Mouse (Mus musculus): ENCODE data around the gene Ctnnbl1. TPM values are rescaled to one million over a fixed set of nuclear protein-coding genes. Genes with fewer than 3 reads are reported as not detected.

Gene Ctnnbl1
- polyA plus RNA-seq, 1 experiment from 2014 or later, result 55.4 TPM

DNA sequence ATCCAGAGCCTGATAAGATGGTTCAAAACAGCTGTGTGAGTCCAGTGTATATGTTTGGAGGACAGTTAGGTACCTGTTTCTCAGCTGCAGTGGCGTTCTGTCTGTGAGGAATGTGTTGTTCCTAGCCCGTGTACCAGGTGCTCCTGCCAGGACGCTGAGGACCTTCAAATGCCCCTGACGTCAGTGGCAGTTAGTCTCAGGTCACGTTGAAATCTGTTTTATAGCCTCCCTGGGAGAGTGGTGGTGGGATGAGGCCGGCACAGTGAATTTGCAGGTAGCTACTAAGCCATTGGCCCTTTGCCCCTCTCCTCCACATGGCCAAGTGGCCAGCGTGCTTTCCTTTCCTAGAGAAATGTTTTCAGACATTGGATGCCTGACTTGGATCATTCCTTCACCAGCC, 18.6 kb downstream of the Ctnnbl1 start:
- no peaks in the 10 kb centered on the region for H3K36me3 ChIP-seq (ENCODE audit: control insufficient read depth, insufficient read depth, low read length)
- H3K27ac ChIP-seq (ENCODE audit: low read length), result no peak overlapping the region
- no peak overlapping the region for H3K9ac ChIP-seq (replicated peaks; ENCODE audit: low read depth, low read length)
- H3K4me2 ChIP-seq (replicated peaks; ENCODE audit: low read depth, low read length), result no peak overlapping the region
- no peaks in the 10 kb centered on the region for H3K27me3 ChIP-seq (ENCODE audit: control insufficient read depth, insufficient read depth, low read length)
- peaks cover 5% of the 10 kb centered on the region; the same call in 1 of the 2 replicates for H3K4me1 ChIP-seq (ENCODE audit: control insufficient read depth, insufficient read depth, low read length)
- no peak for ATAC-seq (ENCODE audit: insufficient number of reproducible peaks, insufficient read depth, low FRiP score, low read depth)
- no peak overlapping the region for H3K4me3 ChIP-seq (ENCODE audit: low read depth, low read length)
- H3K9me3 ChIP-seq (ENCODE audit: control insufficient read depth, low read depth, low read length), result no peaks in the 10 kb centered on the region
- 74% methylated on average over 7 of the region's 7 CpGs for WGBS

DNA sequence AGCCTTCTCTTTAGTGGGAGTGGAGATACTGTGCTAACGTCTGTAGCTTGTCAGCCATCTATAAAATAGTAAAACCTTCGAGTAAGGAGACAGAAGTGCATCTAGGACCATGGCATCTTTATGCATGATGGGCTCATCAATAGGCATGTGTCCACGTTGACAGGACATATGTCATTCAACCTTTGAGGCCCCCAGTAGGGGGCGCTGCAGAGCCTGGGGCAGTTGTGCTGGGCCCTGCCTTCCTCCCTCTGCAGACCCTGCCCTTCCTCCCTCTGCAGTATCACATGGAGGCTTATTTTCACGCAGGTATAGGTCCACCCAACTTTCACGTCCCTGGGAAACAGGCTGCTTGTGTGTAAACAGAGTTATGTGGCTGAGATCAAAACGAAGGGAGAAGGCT, 19.0 kb downstream of the Ctnnbl1 start:
- Histone ChIP-seq H3K9me3 (ENCODE audit: control insufficient read depth, low read depth, low read length) (no peaks in the 10 kb centered on the region), H3K27ac (ENCODE audit: low read length) (no peak overlapping the region)
- WGBS, result 82% methylated on average over 7 of the region's 7 CpGs

GRCm38 (mm10) chr2:157758395-157758794, 21.2 kb downstream of the Ctnnbl1 start:
- H3K4me1 ChIP-seq (ENCODE audit: control insufficient read depth, insufficient read depth, low read length), result no peaks in the 10 kb centered on the region

More for the DNA sequence above, 19.0 kb downstream of the Ctnnbl1 start:
- H3K9ac ChIP-seq (replicated peaks; ENCODE audit: low read depth, low read length), result no peak overlapping the region
- no peak overlapping the region for H3K4me2 ChIP-seq (replicated peaks; ENCODE audit: low read depth, low read length)
- no peak overlapping the region for H3K4me3 ChIP-seq (ENCODE audit: low read depth, low read length)
- ATAC-seq (ENCODE audit: insufficient number of reproducible peaks, insufficient read depth, low FRiP score, low read depth), result no peak
- H3K4me1 ChIP-seq (ENCODE audit: control insufficient read depth, insufficient read depth, low read length), result peaks cover under 1% of the 10 kb centered on the region; the same call in 1 of the 2 replicates
- H3K27me3 ChIP-seq (ENCODE audit: control insufficient read depth, insufficient read depth, low read length), result no peaks in the 10 kb centered on the region
- no peaks in the 10 kb centered on the region for H3K36me3 ChIP-seq (ENCODE audit: control insufficient read depth, insufficient read depth, low read length)

DNA sequence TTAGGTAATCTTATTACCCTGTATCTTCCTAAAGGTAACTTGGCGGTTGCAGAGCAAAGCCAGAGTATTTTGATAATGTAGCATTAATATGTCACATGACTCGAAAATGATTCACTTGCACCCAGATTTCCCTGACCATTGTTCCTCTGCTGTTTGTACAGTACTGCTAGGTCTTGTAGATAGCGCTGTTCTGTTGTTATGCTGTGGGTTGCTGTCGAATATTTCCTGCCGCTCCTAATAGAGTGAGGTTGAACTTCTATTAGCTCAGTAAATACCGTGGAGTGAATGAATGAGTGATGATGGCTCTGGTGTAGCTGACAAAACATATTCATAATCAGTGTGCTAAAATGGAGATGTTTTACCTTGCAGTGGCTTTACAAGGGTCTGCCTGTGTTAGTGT, 22.5 kb downstream of the Ctnnbl1 start:
- no peaks in the 10 kb centered on the region for H3K4me1 ChIP-seq (ENCODE audit: control insufficient read depth, insufficient read depth, low read length)
- ATAC-seq (ENCODE audit: insufficient number of reproducible peaks, insufficient read depth, low FRiP score, low read depth), result no peak
- H3K4me2 ChIP-seq (replicated peaks; ENCODE audit: low read depth, low read length), result no peak overlapping the region
- no peaks in the 10 kb centered on the region for H3K36me3 ChIP-seq (ENCODE audit: control insufficient read depth, insufficient read depth, low read length)
- no peak overlapping the region for H3K27ac ChIP-seq (ENCODE audit: low read length)
- H3K9me3 ChIP-seq (ENCODE audit: control insufficient read depth, low read depth, low read length), result no peaks in the 10 kb centered on the region
- 68% methylated on average over 6 of the region's 6 CpGs for WGBS
- no peaks in the 10 kb centered on the region for H3K27me3 ChIP-seq (ENCODE audit: control insufficient read depth, insufficient read depth, low read length)
- H3K9ac ChIP-seq (replicated peaks; ENCODE audit: low read depth, low read length), result no peak overlapping the region
- no peak overlapping the region for H3K4me3 ChIP-seq (ENCODE audit: low read depth, low read length)

More at GRCm38 (mm10) chr2:157758395-157758794, 21.2 kb downstream of the Ctnnbl1 start:
- H3K27ac ChIP-seq (ENCODE audit: low read length), result no peak overlapping the region
- H3K4me2 ChIP-seq (replicated peaks; ENCODE audit: low read depth, low read length), result no peak overlapping the region
- H3K36me3 ChIP-seq (ENCODE audit: control insufficient read depth, insufficient read depth, low read length), result no peaks in the 10 kb centered on the region
- no peaks in the 10 kb centered on the region for H3K27me3 ChIP-seq (ENCODE audit: control insufficient read depth, insufficient read depth, low read length)
- WGBS, result 87% methylated on average over 5 of the region's 5 CpGs
- no peaks in the 10 kb centered on the region for H3K9me3 ChIP-seq (ENCODE audit: control insufficient read depth, low read depth, low read length)
- H3K4me3 ChIP-seq (ENCODE audit: low read depth, low read length), result no peak overlapping the region
- no peak for ATAC-seq (ENCODE audit: insufficient number of reproducible peaks, insufficient read depth, low FRiP score, low read depth)
- H3K9ac ChIP-seq (replicated peaks; ENCODE audit: low read depth, low read length), result no peak overlapping the region

DNA sequence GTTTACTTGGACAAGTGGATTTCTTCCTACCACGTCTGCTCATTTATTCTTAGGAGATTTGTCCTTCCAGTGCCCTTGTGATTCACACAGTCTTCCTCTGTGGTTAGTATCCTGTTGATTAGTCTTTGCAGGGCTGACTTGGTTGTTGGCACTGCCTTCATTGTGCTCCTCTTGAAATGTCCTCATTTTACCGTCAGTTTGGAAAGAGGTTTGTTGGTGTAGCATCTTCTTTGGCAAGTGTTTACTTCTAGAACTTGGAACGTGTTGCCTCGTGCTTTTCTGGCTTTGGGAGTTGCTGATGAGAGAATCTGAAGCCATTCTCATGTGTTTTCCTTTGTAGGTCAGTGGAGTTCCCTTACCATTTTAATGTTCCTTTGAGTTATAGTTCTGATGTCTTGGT, 25.7 kb downstream of the Ctnnbl1 start:
- Histone ChIP-seq H3K9me3 (ENCODE audit: control insufficient read depth, low read depth, low read length) (no peaks in the 10 kb centered on the region), H3K9ac (replicated peaks; ENCODE audit: low read depth, low read length) (no peak overlapping the region), H3K27me3 (ENCODE audit: control insufficient read depth, insufficient read depth, low read length) (no peaks in the 10 kb centered on the region), H3K4me1 (ENCODE audit: control insufficient read depth, insufficient read depth, low read length) (no peaks in the 10 kb centered on the region), H3K4me2 (replicated peaks; ENCODE audit: low read depth, low read length) (no peak overlapping the region), H3K36me3 (ENCODE audit: control insufficient read depth, insufficient read depth, low read length) (no peaks in the 10 kb centered on the region), H3K27ac (ENCODE audit: low read length) (no peak overlapping the region), H3K4me3 (ENCODE audit: low read depth, low read length) (no peak overlapping the region)
- 77% methylated on average over 4 of the region's 4 CpGs for WGBS
- ATAC-seq (ENCODE audit: insufficient number of reproducible peaks, insufficient read depth, low FRiP score, low read depth), result no peak

- 63% methylated on average over 7 of the region's 7 CpGs for WGBS
Measured at GRCm38 (mm10) chr2:157766591-157766990, 29.4 kb downstream of the Ctnnbl1 start.

DNA sequence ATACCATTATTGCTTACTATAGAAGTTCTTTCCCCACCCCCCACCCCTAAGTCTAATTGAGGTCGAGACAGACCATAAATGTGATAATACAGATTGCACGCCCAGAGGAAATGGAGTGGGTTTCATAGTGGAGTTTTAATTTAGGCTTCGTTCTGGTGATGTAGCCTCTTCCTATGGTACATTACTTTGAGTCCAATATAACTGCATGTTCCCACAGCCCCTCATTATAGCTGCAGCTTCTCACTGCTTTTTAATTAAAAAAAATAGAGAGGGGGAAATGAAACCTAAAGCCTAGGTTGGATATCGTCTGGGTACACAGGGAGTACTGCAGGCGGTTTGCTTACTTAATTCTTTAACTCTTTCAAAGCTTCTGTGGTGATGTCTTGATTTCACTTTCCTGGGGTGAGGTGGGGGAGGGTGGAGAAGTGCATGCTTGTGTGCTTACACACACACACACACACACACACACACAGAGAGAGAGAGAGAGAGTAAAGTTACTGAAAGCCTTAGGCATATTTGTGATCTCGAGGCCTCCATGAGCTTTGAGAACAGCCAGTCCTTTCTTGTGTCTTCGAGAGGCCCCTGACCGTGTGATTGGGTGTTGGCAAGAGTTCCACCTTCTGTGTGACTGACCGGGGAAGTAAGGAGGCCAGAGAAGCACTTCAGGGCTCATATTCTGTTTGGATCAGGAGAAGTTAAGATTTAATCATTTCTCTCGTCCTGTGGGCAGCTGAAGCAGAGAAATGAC, 31.7 kb downstream of the Ctnnbl1 start:
- WGBS, result 31% methylated on average over 10 of the region's 10 CpGs
- Histone ChIP-seq H3K9ac (replicated peaks; ENCODE audit: low read depth, low read length) (no peak overlapping the region), H3K9me3 (ENCODE audit: control insufficient read depth, low read depth, low read length) (no peaks in the 10 kb centered on the region)

More at GRCm38 (mm10) chr2:157766591-157766990, 29.4 kb downstream of the Ctnnbl1 start:
- peaks cover 10% of the 10 kb centered on the region; the same call in 1 of the 2 replicates for H3K4me1 ChIP-seq (ENCODE audit: control insufficient read depth, insufficient read depth, low read length)
- no peaks in the 10 kb centered on the region for H3K36me3 ChIP-seq (ENCODE audit: control insufficient read depth, insufficient read depth, low read length)
- no peak overlapping the region for H3K4me2 ChIP-seq (replicated peaks; ENCODE audit: low read depth, low read length)
- H3K27ac ChIP-seq (ENCODE audit: low read length), result no peak overlapping the region
- no peak overlapping the region for H3K9ac ChIP-seq (replicated peaks; ENCODE audit: low read depth, low read length)
- no peaks in the 10 kb centered on the region for H3K27me3 ChIP-seq (ENCODE audit: control insufficient read depth, insufficient read depth, low read length)
- ATAC-seq (ENCODE audit: insufficient number of reproducible peaks, insufficient read depth, low FRiP score, low read depth), result no peak
- H3K9me3 ChIP-seq (ENCODE audit: control insufficient read depth, low read depth, low read length), result no peaks in the 10 kb centered on the region
- H3K4me3 ChIP-seq (ENCODE audit: low read depth, low read length), result no peak overlapping the region

DNA sequence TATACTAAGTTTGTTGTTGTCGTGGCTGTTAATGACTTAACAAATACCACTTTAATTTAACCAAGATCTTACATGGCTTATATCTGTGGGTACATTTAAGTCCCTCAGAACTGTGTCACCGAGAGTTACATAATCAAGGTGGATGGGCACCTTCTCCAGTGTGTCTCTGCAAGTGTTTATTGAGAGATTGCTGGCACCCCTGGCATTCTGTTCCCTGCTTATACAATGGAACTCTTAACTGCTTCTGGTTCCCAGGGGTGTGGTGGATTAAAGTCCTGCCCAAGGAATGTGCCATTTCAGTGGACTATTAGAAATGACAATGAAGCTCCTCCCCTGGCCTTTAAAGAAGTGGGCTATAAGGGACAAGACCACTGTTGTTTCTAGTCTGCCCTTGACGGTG, 33.6 kb downstream of the Ctnnbl1 start:
- no peak for ATAC-seq (ENCODE audit: insufficient number of reproducible peaks, insufficient read depth, low FRiP score, low read depth)
- Histone ChIP-seq H3K4me1 (ENCODE audit: control insufficient read depth, insufficient read depth, low read length) (peaks cover 10% of the 10 kb centered on the region; the same call in 1 of the 2 replicates), H3K9me3 (ENCODE audit: control insufficient read depth, low read depth, low read length) (no peaks in the 10 kb centered on the region), H3K27me3 (ENCODE audit: control insufficient read depth, insufficient read depth, low read length) (no peaks in the 10 kb centered on the region), H3K9ac (replicated peaks; ENCODE audit: low read depth, low read length) (no peak overlapping the region), H3K4me3 (ENCODE audit: low read depth, low read length) (no peak overlapping the region), H3K36me3 (ENCODE audit: control insufficient read depth, insufficient read depth, low read length) (peaks cover 3% of the 10 kb centered on the region), H3K4me2 (replicated peaks; ENCODE audit: low read depth, low read length) (no peak overlapping the region), H3K27ac (ENCODE audit: low read length) (no peak overlapping the region)
- 72% methylated on average over 3 of the region's 3 CpGs for WGBS

More for the DNA sequence above, 31.7 kb downstream of the Ctnnbl1 start:
- Histone ChIP-seq H3K27me3 (ENCODE audit: control insufficient read depth, insufficient read depth, low read length) (no peaks in the 10 kb centered on the region), H3K4me2 (replicated peaks; ENCODE audit: low read depth, low read length) (no peak overlapping the region), H3K27ac (ENCODE audit: low read length) (no peak overlapping the region), H3K4me3 (ENCODE audit: low read depth, low read length) (no peak overlapping the region), H3K36me3 (ENCODE audit: control insufficient read depth, insufficient read depth, low read length) (no peaks in the 10 kb centered on the region), H3K4me1 (ENCODE audit: control insufficient read depth, insufficient read depth, low read length) (peaks cover 10% of the 10 kb centered on the region; the same call in 1 of the 2 replicates)
- no peak for ATAC-seq (ENCODE audit: insufficient number of reproducible peaks, insufficient read depth, low FRiP score, low read depth)
